Mouse (Mus musculus) small intestine, adult 2 months (tissue): ENCODE data around the gene Lsm4.

Source experiments
- CTCF ChIP-seq: fragments of 200-500 bp; IDR thresholded peaks from 2 replicates; pipeline ENCODE4 v1.5.1; 2012; ENCODE audit warnings: low read depth, mild to moderate bottlenecking, control low read depth, inconsistent platforms, low read length, moderate library complexity, mixed read lengths; ENCODE audit not compliant: insufficient replicate concordance, insufficient read length; ENCODE audit errors: extremely low read depth
- POLR2A ChIP-seq: fragments of 200-500 bp; IDR thresholded peaks from 2 replicates; pipeline ENCODE4 v1.6.1; 2012; ENCODE audit warnings: low read depth, mild to moderate bottlenecking, control low read depth, inconsistent platforms, low read length, moderate library complexity

- TF ChIP-seq POLR2A: no peak
- no peak for TF ChIP-seq CTCF
Observed at GRCm38 (mm10) chr8:70628986-70629490, 44.0 kb upstream of the Lsm4 start.
